Mouse (Mus musculus): Measurements from ENCODE around the gene Sept9.

Sept9 gene

GRCm38 (mm10) chr11:117349429-117350363, 150.2 kb downstream of the Sept9 start:
- no peak for DNase-seq

GRCm38 (mm10) chr11:117350462-117351222, 151.2 kb downstream of the Sept9 start:
- DNase-seq: no peak

GRCm38 (mm10) chr11:117353126-117353525, 153.7 kb downstream of the Sept9 start:
- no peak for DNase-seq

GRCm38 (mm10) chr11:117354107-117354506, 154.6 kb downstream of the Sept9 start:
- no peak for DNase-seq

- DNase-seq: no peak
Observed at GRCm38 (mm10) chr11:117356937-117357336, 157.5 kb downstream of the Sept9 start.

- DNase-seq: peak; percentile 91
Observed at GRCm38 (mm10) chr11:117357916-117358639, 158.6 kb downstream of the Sept9 start.

GRCm38 (mm10) chr11:117359161-117359560, 159.7 kb downstream of the Sept9 start:
- no peak for DNase-seq

GRCm38 (mm10) chr11:117359870-117360269, 160.4 kb downstream of the Sept9 start:
- DNase-seq: peak; percentile 65

- DNase-seq: no peak
Observed at GRCm38 (mm10) chr11:117360561-117360960, 161.1 kb downstream of the Sept9 start.

GRCm38 (mm10) chr11:117362307-117362706, 162.8 kb downstream of the Sept9 start:
- no peak for DNase-seq

GRCm38 (mm10) chr11:117363918-117364317, 164.5 kb downstream of the Sept9 start:
- no peak for DNase-seq

- peak; percentile 50 for DNase-seq
Observed at GRCm38 (mm10) chr11:117366426-117366825, 167.0 kb downstream of the Sept9 start.

GRCm38 (mm10) chr11:117366861-117367357, 167.4 kb downstream of the Sept9 start:
- no peak for DNase-seq

GRCm38 (mm10) chr11:117367937-117368336, 168.5 kb downstream of the Sept9 start:
- no peak for DNase-seq

GRCm38 (mm10) chr11:117369347-117369746, 169.9 kb downstream of the Sept9 start:
- DNase-seq: no peak

GRCm38 (mm10) chr11:117370262-117370850, 170.9 kb downstream of the Sept9 start:
- DNase-seq: no peak

- DNase-seq: no peak
Observed at GRCm38 (mm10) chr11:117372537-117372936, 173.1 kb downstream of the Sept9 start.

GRCm38 (mm10) chr11:117373195-117373594, 173.7 kb downstream of the Sept9 start:
- DNase-seq: no peak

GRCm38 (mm10) chr11:117373870-117374269, 174.4 kb downstream of the Sept9 start:
- DNase-seq: no peak

- no peak for DNase-seq
Observed at GRCm38 (mm10) chr11:117374288-117374687, 174.8 kb downstream of the Sept9 start.

- DNase-seq: no peak
Observed at GRCm38 (mm10) chr11:117379774-117380173, 180.3 kb downstream of the Sept9 start.

- DNase-seq: no peak
Observed at GRCm38 (mm10) chr11:117384235-117384634, 184.8 kb downstream of the Sept9 start.
